Mouse (Mus musculus) liver, embryonic 14.5 days (tissue): ENCODE measurements around the gene Tmem200b.

Experiments
- CTCF ChIP-seq: IDR thresholded peaks from 2 replicates; pipeline ENCODE4 v1.5.1; 2016; ENCODE audit warnings: antibody characterized with exemption, low read depth, control low read depth
- EP300 ChIP-seq: IDR thresholded peaks from 2 replicates; pipeline ENCODE4 v1.6.1; 2016; ENCODE audit warnings: antibody characterized with exemption, low read depth

DNA sequence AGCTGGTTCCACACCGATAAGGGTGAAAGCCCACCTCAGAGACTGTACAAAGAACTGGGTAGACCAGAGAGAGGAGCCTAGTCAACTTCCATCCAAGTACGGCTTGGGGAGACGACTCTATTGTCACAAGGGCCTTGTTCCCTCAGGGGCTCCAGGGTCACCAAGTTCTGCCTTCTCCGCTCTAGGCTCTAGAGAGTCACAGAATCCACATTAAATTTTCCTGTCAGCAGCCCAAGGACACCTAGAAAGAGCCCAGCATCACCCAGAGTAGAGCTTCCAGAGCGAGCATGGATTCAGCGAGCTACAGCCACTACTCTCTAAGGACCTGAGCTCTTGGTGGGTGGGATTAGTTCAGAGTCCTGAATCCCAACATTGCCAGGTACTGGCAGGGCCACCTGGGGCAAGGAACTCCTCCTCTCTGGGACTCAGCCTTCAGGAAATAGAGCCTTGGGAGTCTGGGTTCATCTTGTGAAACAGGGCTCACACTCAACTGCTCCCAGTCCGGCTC lies 3.5 kb upstream of the Tmem200b start:
- TF ChIP-seq CTCF (no peak), EP300 (no peak)
